Mouse (Mus musculus) natural killer cell, adult 2 months (primary cell): ENCODE results near the gene Rin2.

ENCODE experiments used
- DNase-seq, 2 experiments: peaks; one replicate each; pipeline ENCODE4 v3.0.0; 2022; ENCODE audit warnings: low spot score in 2 of 2

Gene Rin2

GRCm38 (mm10) chr2:145828603-145829002 is 153.6 kb downstream of the Rin2 start:
- no peak for DNase-seq

GRCm38 (mm10) chr2:145829231-145829630 is 154.2 kb downstream of the Rin2 start:
- DNase-seq = no peak

- DNase-seq = no peak
Measured at GRCm38 (mm10) chr2:145830417-145830816, 155.4 kb downstream of the Rin2 start.

- peak in 1 of 2 experiments; percentile 13 for DNase-seq
Measured at GRCm38 (mm10) chr2:145831949-145832835, 157.2 kb downstream of the Rin2 start.

GRCm38 (mm10) chr2:145832836-145833221 is 157.8 kb downstream of the Rin2 start:
- no peak for DNase-seq

GRCm38 (mm10) chr2:145833341-145833740 is 158.3 kb downstream of the Rin2 start:
- DNase-seq = no peak

- DNase-seq = no peak
Measured at GRCm38 (mm10) chr2:145835920-145836319, 160.9 kb downstream of the Rin2 start.

- no peak for DNase-seq
Measured at GRCm38 (mm10) chr2:145838675-145839074, 163.7 kb downstream of the Rin2 start.

- no peak for DNase-seq
Measured at GRCm38 (mm10) chr2:145839565-145840315, 164.7 kb downstream of the Rin2 start.

GRCm38 (mm10) chr2:145840320-145840719 is 165.3 kb downstream of the Rin2 start:
- no peak for DNase-seq

- DNase-seq = no peak
Measured at GRCm38 (mm10) chr2:145840910-145841870, 166.2 kb downstream of the Rin2 start.

- no peak for DNase-seq
Measured at GRCm38 (mm10) chr2:145843322-145843721, 168.3 kb downstream of the Rin2 start.

GRCm38 (mm10) chr2:145846595-145846994 is 171.6 kb downstream of the Rin2 start:
- no peak for DNase-seq

- no peak for DNase-seq
Measured at GRCm38 (mm10) chr2:145849170-145849905, 174.3 kb downstream of the Rin2 start.

GRCm38 (mm10) chr2:145850779-145851178 is 175.8 kb downstream of the Rin2 start:
- DNase-seq = no peak

- DNase-seq = no peak
Measured at GRCm38 (mm10) chr2:145855831-145856230, 180.8 kb downstream of the Rin2 start.

GRCm38 (mm10) chr2:145857864-145858263 is 182.8 kb downstream of the Rin2 start:
- no peak for DNase-seq

GRCm38 (mm10) chr2:145859442-145859931 is 184.5 kb downstream of the Rin2 start:
- DNase-seq = no peak

GRCm38 (mm10) chr2:145859932-145860801 is 185.2 kb downstream of the Rin2 start:
- peak in 1 of 2 experiments; percentile 2 for DNase-seq
